Mouse (Mus musculus) frontal cortex, adult (tissue): ENCODE measurements around the gene Adamts9.
A peak's percentile ranks its signal among the peaks of the same experiment; 100 is the strongest.

Source experiments
- ATAC-seq: cut with Nextera tagmentation; 2 replicates; pipeline ENCODE4 v1.9.2; 2017; ENCODE audit warnings: mild to moderate bottlenecking, moderate library complexity, mixed read lengths; ENCODE audit not compliant: low TSS enrichment

Adamts9 gene

GRCm38 (mm10) chr6:92804254-92804971, 138.9 kb downstream of the Adamts9 start:
- ATAC-seq: peak; percentile 90

- ATAC-seq: no peak
Measured at GRCm38 (mm10) chr6:92803213-92803612, 140.1 kb downstream of the Adamts9 start.

DNA sequence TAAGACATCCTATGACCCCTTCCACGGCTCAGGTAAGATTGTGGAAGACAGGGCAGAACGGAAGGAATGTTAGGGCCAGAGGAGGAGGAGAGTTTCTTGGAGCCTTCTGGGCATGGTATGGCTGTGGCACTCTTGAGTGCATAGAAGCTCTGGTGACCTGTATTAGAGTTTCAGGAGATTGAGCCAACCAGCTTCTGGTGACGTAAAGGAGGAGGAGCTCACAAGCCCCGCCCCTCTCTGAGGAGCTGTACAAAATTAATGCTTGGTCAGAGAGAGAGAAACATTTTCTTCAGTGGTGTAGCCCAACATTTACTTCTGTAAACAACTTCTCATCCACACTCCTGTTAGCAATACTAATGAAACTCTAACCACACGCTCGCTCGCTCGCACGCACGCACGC, 140.9 kb downstream of the Adamts9 start:
- ATAC-seq: no peak

DNA sequence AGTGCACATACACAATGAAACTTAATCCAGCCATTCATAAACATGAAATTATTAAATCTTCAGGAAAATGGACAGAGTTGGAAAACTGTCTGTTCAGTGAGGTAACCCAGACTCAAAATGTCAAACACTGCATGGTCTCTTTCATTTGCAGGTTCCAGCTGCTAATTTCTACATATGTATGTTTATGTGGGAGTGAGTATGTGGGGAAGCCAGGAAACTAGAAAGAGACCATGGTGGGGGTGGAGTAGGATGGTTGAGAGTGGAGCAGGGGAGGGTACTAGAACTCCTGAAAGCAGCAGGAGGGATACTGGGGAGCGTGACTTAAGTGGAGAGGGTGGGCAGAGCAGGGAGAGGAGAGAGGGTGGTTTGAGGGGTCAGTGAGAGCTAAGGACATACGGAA, 141.8 kb downstream of the Adamts9 start:
- no peak for ATAC-seq

DNA sequence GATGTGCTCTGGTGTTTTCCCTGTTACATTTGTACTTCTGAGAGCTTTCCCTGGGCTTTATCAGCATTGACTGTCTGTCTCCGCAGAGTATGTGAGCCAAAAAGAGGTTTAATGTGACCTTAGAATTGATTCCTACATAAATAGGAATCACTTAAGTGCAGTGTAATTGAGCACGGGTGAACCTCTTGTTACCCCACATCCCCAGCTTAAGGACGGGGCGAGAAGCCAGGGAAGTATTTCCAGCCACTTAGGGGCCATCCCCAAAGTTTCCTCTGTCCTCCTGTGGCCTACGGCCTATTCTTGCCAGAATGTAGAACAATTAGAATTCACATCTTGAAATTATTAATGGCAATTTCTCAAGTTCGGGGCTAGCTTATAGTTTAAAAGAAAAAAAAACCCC, 149.5 kb downstream of the Adamts9 start:
- ATAC-seq: no peak

GRCm38 (mm10) chr6:92787376-92787712, 155.9 kb downstream of the Adamts9 start:
- ATAC-seq: peak; percentile 79

DNA sequence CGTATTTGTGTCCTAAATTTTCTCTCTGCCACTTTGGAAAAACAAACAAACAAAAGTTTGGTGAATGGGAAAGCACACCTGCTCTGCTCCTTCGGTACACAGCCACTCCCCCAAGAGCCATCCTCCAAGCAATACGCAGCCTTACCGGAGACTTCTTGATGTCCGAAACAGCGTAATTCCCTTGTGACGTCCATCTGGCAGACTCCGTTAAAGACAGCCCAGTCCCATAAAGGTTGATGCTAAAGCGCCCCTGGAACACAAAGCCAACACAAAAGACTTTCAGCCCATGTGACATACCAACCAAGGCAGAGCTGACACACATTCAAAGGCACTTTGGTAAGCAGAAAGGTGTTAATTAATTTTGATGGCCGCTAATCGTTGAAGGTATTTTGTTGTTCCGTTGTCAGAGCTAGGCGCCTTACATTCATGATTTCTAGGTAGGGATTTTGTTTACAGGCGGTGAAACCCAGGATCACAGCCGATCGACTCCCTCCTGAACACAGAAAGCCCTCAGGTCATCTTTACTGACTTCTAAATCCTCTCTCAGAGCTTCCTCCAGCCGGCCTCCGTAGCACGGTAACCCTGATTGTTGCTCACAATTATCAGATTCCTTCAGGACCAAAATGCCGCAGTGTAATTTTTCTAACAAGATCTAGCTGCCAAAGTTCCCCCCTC, 156.5 kb downstream of the Adamts9 start:
- no peak for ATAC-seq

DNA sequence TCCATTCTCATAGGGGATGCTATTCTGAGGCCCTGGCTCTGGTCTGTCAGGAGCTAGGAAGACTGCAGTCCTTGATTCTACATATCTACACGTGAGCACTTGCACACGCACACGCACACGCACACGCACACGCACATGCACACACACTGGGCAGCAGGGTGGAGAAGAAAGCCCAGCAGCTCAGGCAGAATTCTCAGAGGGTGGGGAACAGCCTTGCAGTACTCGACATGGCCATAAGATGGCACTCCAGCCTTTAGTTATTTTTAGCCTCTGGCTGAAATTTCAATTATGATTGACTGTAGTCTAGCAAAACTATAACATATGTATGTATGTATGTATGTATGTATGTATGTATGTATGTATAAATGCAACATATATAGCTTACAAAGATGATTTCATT, 158.5 kb downstream of the Adamts9 start:
- ATAC-seq: peak; percentile 50; the same call in 1 of the 2 replicates

- ATAC-seq: no peak
Measured at GRCm38 (mm10) chr6:92781446-92781845, 161.8 kb downstream of the Adamts9 start.

DNA sequence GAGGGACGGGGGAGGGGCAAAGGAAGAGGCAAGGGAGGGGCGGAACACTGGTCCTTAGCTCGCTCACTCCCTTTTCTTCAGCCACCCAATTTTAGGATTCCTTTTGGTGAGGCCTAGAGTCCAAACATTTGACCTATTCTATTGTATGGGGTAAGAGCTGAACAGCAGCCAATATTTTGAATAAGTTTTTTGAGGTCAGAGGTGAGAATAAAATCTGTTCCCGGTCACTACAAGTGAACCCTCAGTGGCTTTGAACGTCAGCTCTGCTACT, 163.4 kb downstream of the Adamts9 start:
- no peak for ATAC-seq

GRCm38 (mm10) chr6:92779140-92779934, 164.0 kb downstream of the Adamts9 start:
- no peak; the same call in 1 of the 2 replicates for ATAC-seq

- ATAC-seq: peak; percentile 76
Measured at GRCm38 (mm10) chr6:92776356-92776755, 166.9 kb downstream of the Adamts9 start.

GRCm38 (mm10) chr6:92762372-92762771, 180.9 kb downstream of the Adamts9 start:
- ATAC-seq: no peak

DNA sequence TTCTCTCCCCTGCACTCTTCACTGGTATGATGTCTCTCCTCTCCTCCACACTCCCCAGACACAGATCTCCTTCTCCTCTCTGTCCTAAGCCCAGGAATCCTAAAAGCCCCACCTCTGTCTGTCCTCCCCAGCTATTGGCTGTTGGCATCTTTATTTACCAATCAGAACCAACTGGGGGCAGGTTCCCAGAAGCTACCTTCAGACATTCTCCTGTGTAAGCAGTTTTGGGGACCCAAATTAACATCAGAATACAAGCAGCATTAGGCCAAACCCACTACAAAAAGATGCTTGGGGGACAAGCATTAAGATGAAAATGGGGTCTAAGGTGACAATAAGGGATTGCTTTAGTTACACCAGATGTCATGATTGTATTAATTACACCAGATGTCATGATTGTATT, 183.7 kb downstream of the Adamts9 start:
- ATAC-seq: no peak

DNA sequence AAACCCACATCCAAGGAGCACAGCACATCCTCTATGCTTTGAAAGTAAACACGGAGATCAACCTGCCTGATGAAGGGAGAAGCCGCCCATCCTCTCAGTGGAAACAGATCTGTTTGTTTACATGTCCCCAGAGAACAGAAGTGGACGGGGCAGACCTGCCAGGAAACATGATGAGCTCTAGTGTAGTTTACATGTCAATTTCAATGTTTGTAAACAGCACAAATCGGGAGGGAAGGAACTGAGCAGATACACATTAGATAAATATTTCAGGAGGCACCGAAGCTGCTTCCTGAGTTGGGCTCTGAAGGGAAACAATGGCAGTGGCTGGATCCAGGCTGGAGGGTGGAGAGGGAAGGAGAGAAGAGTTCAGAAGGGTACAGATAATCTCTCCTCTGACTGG, 187.5 kb downstream of the Adamts9 start:
- no peak for ATAC-seq

DNA sequence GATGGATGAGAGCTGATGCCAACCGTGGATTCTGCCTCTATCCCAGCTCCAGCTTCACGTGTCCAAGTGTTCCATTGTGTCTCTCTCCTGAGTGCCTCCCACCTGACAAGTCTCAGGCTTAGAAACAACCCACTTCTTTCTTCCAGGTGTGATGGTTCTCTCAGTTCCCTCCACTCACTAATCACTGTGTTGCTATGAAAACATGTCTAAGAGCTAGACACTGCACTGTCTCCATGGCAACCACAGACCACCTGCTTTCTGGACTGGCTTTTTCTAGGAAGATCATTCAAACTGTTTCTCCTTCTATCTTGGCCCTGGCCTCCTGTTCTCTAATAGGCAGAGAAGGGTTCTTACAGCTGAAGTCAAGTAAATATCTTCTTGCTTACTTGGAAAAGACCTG, 190.6 kb downstream of the Adamts9 start:
- ATAC-seq: no peak

DNA sequence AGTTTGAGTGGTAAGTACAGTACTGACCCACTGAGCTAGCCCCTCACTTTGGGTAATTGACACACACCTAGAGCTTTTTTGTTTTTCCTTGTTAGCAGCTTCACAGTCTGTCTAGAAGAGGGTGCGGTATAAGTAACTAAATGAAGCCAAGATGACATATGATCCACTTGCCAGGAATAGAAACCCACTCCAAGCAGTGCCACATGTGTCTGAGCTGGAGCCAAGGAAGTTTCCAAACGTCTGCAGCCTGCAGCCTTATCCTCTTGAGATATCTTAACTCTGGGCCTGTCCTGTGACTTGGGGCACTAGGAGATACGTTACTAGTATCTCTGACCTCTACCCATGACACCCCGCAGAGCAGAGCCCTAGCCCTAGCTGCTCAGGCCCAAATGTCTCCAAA, 193.9 kb downstream of the Adamts9 start:
- peak; percentile 93 for ATAC-seq

DNA sequence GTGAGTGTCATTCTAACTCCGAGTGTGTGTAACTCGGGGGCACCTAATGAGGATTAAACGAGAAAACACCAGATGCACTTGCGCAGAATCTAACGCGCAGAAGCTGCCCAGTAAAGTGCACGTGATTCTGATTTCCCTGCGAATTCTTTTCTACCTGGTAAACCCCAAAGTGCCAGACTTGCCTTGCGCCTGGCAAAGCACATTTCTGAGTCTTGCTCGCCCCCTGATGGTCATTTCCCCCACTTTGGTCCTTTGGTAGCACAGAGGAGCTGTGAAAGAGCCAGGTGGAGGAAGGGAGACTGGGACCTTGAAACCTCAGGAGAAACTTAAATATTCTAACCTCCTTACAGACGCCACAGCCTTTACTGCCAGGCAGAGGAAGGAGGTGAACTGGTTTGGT, 199.7 kb downstream of the Adamts9 start:
- peak; percentile 89 for ATAC-seq

DNA sequence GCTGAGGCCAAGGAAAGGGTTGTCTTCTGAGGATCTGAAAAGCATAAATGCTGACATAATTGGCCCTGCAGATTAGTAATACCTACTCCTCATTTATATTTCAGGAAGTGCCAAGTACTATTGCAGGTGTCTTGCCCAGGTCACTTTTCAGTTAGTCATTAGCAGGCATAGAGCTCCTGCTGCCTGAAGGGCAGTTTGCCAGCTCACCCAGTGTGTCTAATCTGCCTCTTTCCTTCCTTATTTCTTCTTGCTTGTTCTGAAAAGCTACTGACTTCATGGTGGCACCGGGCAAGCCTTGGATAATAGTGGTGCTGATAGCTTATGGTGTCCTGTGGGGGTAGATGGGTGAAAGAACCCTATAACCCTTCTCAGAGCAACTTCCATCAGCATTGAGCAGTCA, 206.2 kb downstream of the Adamts9 start:
- no peak for ATAC-seq

GRCm38 (mm10) chr6:92733651-92734050, 209.6 kb downstream of the Adamts9 start:
- ATAC-seq: no peak

GRCm38 (mm10) chr6:92728514-92728913, 214.8 kb downstream of the Adamts9 start:
- ATAC-seq: peak; percentile 62

GRCm38 (mm10) chr6:92728084-92728483, 215.2 kb downstream of the Adamts9 start:
- ATAC-seq: peak; percentile 85

DNA sequence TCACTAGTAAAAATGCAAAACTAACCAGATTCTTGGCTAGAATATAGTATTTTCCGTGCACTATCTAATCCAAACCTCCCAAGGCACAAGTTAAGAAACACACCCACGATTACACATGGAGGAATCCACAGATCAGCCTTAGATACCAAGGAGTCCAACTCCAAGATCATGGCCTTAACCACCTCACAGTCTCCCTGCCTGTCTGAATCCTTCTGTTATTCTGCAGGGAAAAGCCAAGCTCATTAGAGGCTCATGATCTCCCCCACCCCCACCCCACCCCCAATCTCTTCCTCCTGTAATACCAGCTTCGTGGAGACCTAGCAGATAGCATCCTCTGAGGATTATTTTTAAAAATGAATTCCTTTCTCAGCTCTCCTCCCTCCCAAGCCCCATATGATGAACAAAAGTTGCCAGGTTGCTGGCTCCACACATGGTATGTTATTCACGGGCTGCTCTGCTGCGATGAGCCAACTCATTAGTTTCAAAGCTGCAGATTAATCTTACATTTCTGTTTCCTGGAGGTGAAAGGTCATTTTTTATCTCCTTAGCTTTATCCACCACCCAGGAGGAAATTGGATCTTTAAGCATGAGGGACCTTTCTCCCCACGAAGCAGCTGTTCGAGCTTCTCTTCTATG, 215.8 kb downstream of the Adamts9 start:
- peak; percentile 47 for ATAC-seq
